Mouse (Mus musculus) Muller cell, postnatal 12 days (primary cell): Measurements from ENCODE around the gene BC034090.
A peak's percentile ranks its signal among the peaks of the same experiment; 100 is the strongest.

Experiments used
- DNase-seq: peaks from one replicate; pipeline ENCODE4 v3.0.0-alpha.2; 2015; ENCODE audit errors: inconsistent ontology term

BC034090 gene

GRCm38 (mm10) chr1:155244771-155245211 lies 547 bp upstream of the BC034090 start:
- peak; percentile 62 for DNase-seq

- no peak for DNase-seq
These were observed 1.8 kb downstream of the BC034090 start for GRCm38 (mm10) chr1:155242488-155242745.

GRCm38 (mm10) chr1:155241701-155242487 lies 2.4 kb downstream of the BC034090 start:
- DNase-seq: no peak

GRCm38 (mm10) chr1:155239962-155240717 lies 4.1 kb downstream of the BC034090 start:
- no peak for DNase-seq

- DNase-seq: no peak
These were observed 5.1 kb downstream of the BC034090 start for GRCm38 (mm10) chr1:155239169-155239568.

GRCm38 (mm10) chr1:155238126-155238525 lies 6.1 kb downstream of the BC034090 start:
- no peak for DNase-seq

- no peak for DNase-seq
These were observed 6.9 kb downstream of the BC034090 start for GRCm38 (mm10) chr1:155237390-155237789.

GRCm38 (mm10) chr1:155236306-155237024 lies 7.8 kb downstream of the BC034090 start:
- no peak for DNase-seq

GRCm38 (mm10) chr1:155235641-155236040 lies 8.6 kb downstream of the BC034090 start:
- no peak for DNase-seq

- peak; percentile 80 for DNase-seq
These were observed 10.2 kb downstream of the BC034090 start for GRCm38 (mm10) chr1:155233931-155234607.

- DNase-seq: no peak
These were observed 10.9 kb downstream of the BC034090 start for GRCm38 (mm10) chr1:155233378-155233777.

GRCm38 (mm10) chr1:155232786-155233185 lies 11.5 kb downstream of the BC034090 start:
- no peak for DNase-seq

GRCm38 (mm10) chr1:155232385-155232784 lies 11.9 kb downstream of the BC034090 start:
- DNase-seq: no peak

- peak; percentile 79 for DNase-seq
These were observed 14.5 kb downstream of the BC034090 start for GRCm38 (mm10) chr1:155229464-155230411.

GRCm38 (mm10) chr1:155223849-155224554 lies 20.2 kb downstream of the BC034090 start:
- DNase-seq: peak; percentile 85

GRCm38 (mm10) chr1:155223036-155223435 lies 21.2 kb downstream of the BC034090 start:
- DNase-seq: no peak

- DNase-seq: no peak
These were observed 22.1 kb downstream of the BC034090 start for GRCm38 (mm10) chr1:155222101-155222669.

GRCm38 (mm10) chr1:155218924-155219323 lies 25.3 kb downstream of the BC034090 start:
- DNase-seq: no peak

- DNase-seq: no peak
These were observed 26.2 kb downstream of the BC034090 start for GRCm38 (mm10) chr1:155217865-155218541.
